Mouse (Mus musculus) T-helper 17 cell (primary cell): ENCODE data around the gene A430078G23Rik.

ENCODE experiments used
- in situ Hi-C, 2 experiments: fragments of 300-600 bp; cut with MboI, MseI; formaldehyde crosslinking; loops; 1 replicate in 1 of 2; 2 replicates in 1 of 2; pipeline ENCODE4 v1.15.1; 2025; ENCODE audit warnings: high pct_unique_total_duplicates in 2 of 2

A430078G23Rik gene

DNA sequence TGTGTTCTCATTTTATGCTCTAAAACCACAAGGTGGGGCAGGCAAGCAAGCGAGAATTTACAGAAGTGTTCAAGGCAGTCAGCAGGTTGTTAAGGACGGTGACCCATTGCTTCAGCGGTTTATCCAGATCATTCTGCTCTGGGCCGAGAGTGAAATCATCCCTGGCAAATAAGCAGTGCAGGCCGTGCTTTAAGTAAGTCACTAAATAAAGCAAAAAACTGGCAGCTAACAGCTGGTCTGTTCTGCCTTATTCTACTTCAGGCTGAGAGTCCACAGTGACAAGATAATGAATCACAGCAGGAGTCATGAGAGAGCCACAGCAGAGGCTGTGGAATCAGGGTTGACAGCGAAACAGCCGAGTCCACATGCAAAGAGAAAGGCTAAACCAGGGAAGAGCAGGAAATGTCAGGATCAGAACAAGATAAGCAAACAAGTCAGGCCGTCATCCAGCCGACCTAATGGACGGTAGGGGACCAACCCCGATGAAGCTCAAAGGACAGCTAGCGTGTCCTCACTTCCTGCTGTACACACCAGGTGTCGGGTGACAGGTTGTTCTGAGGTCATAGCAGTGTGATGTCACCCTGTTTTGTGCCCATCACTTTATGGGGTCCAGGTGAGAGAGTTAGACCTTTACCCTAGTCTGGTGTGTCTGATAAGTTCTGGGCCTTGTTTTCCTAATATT is 4.9 kb upstream of the A430078G23Rik start:
- in situ Hi-C loops = no loop called here

DNA sequence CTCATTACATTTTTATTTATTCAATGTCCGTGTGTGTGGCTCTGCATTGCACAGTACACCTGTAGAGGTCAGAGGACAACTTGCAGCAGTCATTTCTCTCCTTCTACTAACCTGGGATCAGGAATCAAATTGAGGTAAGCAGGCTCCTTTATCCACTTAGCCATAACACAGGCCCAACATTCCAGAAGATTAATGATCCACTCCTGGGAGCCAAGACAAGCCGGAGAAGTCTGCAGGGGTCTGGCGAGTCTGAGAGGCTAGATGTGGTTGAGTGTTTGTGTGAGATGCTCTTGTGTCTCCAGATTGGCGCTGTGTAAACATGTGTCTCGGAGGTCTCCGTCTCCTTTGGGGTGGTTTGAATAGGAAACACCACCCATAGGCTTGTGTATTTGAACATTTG is 2.5 kb upstream of the A430078G23Rik start:
- in situ Hi-C loops = no loop called here

DNA sequence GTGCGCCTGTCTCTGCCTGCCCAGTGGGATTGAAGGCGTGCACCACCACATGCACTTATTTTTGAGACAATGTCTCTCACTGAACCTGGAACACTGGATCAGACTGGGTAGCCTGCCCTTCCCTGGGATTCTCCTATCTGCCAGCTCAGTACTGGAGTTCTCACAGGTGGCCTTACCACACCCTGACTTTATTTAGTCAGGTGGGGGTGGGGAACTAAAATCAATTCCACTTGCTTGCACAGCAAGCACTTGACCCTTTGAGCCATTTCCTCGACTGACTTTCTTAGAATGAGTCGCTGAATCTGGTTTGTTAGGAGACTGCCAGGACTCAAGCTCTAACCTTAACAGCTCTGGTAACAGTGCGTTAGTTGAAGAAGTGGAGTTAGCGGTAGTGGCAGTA is 500 bp upstream of the A430078G23Rik start:
- in situ Hi-C loops = no loop called here

DNA sequence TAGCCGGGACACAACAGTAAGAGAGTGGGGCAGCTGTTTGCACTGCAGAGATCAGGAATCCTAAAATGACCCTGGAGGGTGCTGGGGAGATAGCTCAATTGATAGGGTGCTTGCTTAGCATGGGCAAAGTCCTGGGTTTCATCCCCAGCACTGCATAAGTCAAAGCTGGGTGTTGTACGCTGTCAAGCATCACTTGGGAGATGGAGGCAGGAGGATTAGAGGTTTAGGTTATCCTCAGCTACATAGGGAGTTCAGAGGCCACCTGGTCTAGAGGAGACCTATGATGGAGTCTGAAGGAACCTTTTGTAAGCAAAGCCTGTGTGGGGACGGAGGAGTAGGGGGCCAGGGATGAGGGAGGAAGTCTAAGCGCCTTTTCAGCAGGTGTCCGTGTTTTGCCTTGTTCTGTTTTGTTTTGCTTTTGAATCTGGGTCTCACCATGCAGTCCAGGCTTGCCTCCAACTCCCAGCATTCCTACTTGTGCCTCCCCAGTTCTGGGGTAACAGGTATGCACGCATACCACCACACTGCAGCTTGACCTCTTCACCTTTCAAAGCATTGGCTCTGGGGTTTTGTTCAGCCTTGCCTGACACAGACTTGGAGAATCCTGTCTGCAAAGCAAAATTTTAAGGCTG is 712 bp downstream of the A430078G23Rik start:
- in situ Hi-C loops = no loop called here

DNA sequence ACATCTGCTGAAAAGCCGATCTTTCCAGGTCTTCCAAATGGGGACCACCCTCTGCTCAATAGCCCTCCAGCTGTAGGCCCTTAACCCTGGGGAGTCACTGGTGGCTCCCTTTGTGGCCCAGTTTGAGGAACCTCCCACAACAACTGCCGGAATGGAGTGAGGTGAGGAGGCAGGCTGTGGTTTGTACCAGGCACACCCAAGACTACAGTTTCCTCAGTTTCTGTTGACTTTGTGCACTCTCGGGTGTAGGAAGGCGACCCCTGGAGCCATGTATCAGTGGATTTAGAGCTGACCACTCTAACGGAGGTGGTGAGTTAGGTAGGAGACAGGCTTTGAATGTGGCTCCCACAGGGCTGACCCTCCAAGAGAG is 1.2 kb downstream of the A430078G23Rik start:
- in situ Hi-C loops = no loop called here

DNA sequence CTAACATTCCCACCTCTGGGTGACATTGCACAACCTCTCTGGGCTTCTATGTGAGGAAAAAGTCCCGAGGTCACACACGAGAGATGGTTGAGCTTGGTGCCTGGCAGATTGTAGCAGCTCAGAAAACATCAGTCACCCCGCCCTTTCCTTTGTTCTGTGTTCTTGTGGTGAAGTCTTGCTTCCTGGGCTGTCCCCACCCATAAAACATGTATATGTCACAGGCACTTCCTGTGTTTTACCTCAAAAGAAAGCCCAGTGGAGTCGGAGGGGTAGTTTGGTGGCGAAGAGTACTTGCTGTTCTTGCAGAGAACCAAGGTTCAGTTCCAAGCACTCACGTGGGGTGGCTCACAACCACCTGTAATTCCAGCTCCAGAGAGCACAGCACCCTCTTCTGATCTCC is 2.4 kb downstream of the A430078G23Rik start:
- in situ Hi-C loops = loop anchor here in 1 of 2 experiments (5.0 kb wide), 2 partner anchors 92 to 322 kb away; partner anchors contain the start of gene Trappc5

DNA sequence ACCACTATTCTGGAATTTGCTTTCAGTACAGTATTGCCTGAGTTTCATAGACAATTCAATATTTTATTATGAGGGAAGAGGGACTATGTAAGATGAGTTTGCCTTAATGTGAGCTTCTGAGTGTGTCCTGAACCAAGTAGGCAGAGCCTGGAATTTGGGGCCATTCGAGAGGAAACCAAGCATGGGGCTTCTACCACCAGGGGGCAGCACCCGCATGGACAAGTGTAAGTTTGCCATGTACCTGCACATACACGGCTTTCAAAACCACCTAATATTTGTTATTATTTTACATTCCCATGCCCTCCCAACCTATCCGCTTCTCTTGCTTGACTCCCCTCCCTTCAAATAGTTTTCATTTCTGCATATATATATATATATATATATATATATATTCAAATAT is 4.8 kb downstream of the A430078G23Rik start:
- in situ Hi-C loops = loop anchor here in 1 of 2 experiments (5.0 kb wide), 2 partner anchors 89 to 319 kb away; partner anchors contain the start of gene Trappc5

DNA sequence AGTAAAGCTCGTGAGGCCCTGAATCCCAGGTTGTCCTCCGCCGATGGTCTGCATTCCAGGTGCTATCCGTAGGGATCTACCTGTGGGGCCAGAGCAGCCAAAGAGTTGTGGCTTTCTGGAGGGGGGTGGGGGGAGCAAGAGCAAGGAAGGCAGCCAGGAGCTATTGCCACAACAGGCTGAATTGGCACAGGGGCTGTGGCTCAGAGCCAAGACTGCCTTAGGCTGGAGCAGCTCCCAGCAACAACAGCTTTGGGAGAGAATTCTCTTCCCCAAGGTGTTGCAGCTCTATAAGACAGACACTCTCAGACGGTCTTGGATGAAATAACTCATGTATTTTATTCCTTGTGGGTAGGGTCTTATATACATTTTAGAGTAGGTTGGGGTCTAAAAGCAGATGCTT is 13.9 kb downstream of the A430078G23Rik start:
- in situ Hi-C loops = no loop called here

DNA sequence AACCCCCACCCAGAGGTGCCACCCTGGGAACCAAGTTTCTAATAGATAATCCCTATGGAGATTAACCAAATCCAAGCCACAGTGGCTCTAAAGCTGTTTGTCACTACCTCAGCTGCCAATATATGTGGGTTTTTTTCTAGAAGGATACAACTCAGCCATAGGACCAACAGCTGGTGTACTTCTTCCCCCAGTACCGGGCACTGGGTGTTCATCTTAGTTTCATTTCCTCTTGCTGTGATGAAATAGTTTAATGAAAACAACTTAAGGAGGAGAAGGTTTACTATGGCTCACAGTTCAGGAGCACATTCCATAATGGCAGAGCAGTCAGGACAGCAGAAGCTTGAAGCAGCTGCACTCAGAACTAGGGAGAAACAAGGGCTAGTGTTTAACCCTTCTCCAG is 14.9 kb downstream of the A430078G23Rik start:
- in situ Hi-C loops = no loop called here

DNA sequence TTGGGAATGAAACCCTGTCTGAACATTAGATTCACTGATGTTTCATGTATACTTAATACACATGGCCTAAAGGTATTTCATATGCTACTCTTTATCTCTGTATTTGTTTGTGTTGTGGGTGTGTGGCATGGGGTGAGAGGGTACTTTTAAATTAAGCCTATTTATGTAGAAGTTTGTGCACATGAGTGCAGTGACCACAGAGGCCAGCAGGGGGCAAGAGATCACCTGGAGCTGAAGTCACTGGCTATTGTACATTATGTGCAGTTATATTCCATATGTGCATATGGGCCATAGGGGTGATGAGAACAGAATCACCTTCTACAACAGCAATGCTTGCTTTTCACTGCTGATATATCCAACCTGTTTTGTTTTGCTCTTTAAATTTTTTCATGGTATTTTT is 22.5 kb downstream of the A430078G23Rik start:
- in situ Hi-C loops = no loop called here

DNA sequence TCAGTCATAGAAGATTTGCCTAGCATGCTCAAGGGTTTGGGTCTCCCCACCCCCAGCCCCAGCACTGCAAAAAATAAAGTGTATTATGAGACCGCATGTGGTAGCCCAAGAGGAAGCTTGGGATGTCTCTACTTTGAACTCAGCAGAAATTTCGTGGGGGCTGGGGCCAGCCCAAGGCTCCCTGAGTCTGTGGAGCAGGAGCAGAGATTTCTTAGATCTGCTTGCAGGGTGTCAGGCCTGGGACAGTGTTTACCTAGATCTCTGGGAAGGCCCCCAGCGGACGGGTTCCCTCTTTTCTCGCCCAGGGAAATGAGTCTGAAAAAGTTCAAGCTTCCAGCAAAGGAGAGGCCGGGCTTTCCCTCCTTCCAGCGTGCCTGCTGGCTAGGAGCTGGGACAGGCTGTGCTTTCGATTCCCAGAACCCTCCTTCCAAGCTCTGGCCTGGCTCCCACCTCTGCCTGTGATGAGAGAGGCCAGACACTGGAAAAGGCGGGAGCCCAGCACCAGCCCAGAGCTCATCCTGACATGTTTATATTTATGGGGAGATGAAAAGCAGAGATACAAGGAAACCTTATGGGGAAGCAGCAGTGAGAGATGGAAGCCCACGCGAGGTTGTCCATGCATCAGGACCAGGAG is 23.5 kb downstream of the A430078G23Rik start:
- in situ Hi-C loops = no loop called here

DNA sequence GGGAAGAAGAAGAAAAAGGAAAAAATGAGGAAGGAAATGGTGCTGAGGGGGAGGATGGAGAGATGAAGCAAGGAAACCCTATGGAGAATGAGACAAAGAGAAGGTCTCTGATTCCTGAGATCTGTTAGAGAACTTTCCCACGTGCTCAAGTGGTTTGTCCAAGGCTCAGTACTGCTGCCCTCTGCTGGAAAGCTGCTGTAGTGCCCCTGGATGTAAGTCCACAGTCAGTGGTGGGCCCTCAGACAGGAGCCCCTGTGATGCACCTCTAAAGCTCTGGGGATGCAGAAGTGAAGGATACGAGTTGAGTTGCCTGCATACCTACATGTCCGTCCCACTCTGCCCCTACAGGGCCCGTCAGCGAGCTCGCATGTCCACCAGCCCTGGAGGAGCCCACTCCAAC is 34.1 kb downstream of the A430078G23Rik start:
- in situ Hi-C loops = no loop called here

DNA sequence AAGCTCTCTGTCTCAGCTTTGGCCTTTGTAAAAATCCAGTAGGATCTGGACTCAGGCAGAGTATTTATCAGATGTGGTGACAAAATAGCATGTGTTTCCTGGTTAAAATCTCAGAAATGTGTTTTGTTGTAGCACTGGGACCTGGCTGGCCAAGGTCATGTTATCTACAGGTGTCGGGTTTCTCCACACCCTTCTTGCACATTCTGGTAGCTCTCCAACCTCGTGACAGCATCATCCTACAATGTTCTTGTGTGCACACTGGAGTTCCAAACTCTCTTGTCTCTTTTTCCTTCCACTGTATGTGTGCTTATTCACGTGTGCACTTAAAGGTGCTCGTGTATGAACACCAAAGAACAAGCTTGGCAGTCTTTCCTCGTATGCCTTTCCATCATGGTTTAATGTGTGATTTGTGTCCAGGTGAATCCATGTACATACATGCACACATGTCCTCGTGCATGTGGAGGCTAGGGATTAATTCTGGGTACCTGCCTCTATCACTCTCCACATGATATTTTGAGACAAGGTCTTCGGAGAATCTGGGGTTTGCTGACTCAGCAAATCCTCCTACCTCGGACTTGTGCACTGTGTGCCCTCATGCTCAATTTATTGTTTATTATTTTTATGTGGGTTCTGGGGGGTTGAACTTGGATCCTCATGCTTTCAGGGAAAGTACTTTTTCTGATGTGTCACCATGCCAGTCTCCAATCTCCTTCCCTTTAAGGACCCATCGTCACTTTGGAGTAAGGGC is 35.5 kb downstream of the A430078G23Rik start:
- in situ Hi-C loops = no loop called here

DNA sequence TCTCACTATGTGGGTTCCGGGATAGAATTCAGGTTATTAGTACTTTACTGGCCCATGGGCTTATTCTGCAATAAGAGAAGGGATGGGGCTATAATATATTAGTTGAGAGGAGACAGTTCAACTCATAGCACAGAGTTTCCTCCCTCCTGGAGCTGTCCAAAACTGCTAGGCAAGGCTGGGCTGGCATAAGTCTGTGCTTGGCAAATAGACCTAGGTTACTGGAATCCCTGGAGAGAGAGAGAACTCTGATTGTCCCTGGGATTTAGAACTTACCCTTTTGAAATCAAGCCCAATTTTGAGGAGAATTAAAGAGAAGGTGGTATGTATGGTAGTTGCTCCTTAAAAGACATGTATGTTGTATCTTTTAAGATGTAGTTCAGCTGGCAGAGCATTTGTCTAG is 36.3 kb downstream of the A430078G23Rik start:
- in situ Hi-C loops = no loop called here

DNA sequence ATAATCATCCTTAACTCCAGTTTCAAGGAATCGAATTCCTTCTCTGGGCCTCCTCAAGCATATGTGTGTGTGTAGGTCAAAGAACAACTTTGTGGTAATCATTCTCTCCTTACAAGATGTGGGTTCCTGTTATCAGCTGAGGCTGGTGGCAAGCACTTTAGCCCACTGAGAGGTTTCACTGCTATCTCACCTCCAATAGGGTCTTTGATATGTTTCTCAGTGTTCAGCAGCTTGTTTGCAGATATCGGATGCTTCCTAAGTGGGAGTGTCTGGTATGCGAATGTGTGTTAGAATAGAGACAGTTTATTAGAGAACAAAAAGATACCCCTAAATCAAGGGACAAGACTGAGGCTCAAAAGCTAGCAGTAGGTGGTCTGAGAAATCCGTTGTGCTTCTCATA is 39.1 kb downstream of the A430078G23Rik start:
- in situ Hi-C loops = no loop called here

DNA sequence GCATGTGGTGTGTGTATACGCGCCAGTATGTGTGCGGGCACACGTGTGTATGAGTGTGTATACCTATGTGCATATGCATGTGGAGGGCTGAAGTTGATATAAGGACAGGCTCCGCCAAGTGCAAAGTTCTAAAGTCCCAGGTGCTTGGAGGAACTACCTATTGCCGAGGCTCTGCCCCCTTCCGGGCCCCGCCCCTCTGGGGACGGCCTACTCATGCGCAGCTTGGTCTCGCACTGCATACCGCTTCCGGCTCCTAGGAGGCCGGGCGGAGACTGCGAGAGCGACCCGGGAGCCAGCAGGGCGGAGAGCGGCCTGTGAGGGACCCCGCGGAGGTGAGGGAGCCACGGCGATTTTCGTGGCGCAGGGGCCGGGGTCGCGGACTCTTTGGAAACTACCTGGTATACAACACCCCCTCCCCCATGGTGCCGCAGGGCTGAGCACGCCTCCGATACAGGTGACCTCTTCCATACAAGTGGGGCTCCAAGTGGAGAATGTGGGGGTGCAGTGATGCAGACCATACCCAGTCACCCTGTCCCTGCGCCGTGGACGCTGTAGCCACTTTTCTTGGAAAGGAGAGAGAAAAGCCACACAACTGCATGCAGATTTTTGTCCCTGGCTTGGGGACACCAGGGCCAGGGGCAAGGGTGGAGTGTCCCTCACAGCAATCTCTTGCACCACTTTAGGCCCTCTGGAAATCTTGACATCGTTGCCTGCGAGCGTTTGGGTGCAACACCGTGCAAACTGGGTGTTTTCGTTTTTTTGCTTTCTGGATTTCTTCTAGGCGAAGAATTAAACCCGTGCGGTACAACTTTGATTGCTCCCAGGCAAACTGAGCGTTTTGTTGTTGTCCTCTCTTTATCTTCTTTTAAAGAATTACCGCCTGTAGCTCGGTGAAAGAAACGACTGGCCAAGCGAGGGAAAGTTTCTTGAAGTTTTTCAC is 39.8 kb downstream of the A430078G23Rik start, which contains the start of gene Arhgef18:
TSS of gene Arhgef18 (plus strand) at position 236 of the 940 bp plus-strand sequence.
- in situ Hi-C loops = no loop called here

DNA sequence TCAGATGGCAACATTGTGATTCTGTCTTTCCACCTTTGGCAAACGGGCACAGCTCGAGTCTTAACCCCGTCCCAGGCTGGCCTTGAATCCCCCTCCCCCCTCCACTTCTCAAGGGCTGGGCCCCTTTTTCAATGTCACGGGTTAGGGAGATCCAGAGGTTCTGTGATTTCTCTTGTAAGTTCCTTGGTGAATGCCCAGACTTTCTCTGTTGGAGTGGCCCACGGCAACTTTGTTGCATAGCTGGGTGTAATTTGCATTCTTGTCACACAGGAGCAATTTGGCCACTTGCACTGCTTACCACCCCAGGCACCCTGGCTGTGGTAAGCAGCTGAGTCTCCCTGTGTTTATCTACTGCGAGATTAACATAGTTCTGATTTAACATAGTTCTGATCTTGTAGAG is 41.4 kb downstream of the A430078G23Rik start:
- in situ Hi-C loops = no loop called here

DNA sequence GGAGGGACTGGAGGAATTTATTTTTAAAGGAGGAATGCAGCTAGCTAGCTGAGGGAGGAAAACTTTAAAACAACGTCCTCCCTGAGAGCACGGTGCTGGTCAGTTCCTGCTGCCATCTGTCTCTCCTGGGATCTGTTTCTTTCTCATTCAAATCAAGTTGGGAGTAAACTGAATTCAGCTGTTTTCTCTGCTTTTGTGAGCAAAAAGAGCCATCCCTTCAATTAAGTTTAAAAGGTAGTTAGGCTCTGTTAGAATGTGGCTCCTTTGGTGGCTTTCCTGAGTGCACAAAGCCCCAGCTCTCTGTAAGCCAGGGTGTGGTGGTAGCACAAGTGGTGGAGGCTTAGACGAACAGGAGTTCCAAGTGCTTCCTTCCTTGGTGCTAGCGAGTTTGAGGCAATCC is 42.0 kb downstream of the A430078G23Rik start:
- in situ Hi-C loops = no loop called here

DNA sequence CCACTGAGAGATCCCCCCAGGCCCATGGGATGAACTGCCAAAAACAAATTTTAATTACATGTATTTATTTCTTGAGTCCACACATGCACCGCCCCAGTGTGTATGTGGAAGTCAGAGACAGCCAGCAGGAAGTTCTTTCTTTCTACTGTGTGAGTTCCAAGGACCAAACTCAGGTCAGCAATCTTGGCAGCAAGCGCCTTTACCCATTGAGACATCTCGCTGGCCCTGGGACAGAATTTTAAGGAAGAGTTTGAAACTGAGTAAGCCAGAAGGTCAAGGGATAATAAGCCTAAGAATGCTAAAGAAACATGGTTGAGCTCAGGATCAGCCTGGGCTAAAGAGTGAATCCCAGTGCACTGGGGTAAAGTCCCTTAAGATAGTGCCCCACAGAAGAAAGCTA is 44.4 kb downstream of the A430078G23Rik start:
- in situ Hi-C loops = no loop called here

DNA sequence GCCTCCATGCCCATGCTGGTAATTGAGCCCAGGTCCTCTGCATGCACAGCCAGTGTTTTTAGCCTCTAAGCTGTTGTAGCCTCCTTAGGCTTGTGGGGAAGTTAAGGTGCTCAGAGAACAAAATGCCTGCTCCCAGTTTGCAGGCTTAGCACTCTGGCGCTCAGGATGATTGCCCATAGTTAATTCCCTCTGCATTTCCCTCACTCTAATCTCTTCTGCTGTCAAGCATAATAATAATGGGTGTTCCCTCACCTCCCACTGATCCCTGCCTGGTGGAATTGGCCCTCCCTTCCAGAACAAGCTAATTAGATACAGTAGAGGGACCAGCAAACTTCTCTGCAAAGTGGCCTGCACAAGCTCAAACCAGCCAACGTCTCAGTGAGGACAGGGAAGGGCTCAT is 47.3 kb downstream of the A430078G23Rik start:
- in situ Hi-C loops = no loop called here

DNA sequence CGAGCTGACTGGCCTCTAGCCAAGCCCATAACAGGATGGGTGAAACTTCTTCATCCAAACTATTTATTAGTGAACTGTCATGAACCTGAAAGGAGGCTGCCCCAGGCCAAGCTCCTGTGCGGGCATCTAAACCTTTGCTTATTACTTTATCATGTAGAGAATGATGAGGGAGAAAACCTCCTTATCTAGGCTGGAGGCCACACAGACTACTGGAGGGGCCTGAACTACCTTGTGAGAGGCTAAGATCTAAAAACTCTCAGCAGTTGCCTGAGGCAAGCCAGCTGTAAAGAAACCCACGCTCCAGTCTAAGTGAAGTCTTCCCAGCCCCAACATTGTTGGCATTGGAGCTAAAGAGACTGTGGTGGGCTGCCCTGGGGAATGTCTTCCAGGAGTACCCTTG is 54.2 kb downstream of the A430078G23Rik start:
- in situ Hi-C loops = no loop called here
